19 mouse cellular contexts compared by ENCODE assay signal in genomic region chr5:128677861-128678260, GRCm38 (mm10). TPM values are rescaled to one million over a fixed set of nuclear protein-coding genes. Genes with fewer than 3 reads are reported as not detected.
"Had no signal": no experiment of that assay in that cellular context is flagged by ENCODE, and none has a peak within 500 bp of the region (broad histone marks: within the 10 kb centered on the region; RNA-seq: fewer than 3 reads in every experiment).

No protein-coding gene starts in this region.

- H3K27ac ChIP-seq: hindbrain, postnatal 0 days; kidney, postnatal 0 days; layer of hippocampus, adult 2 months; limb, embryonic 12.5 days; liver, embryonic 13.5 days; neural tube, embryonic 15.5 days had no signal

- H3K4me3 ChIP-seq: layer of hippocampus, adult 2 months; limb, embryonic 12.5 days; liver, embryonic 13.5 days; myocyte; neural tube, embryonic 15.5 days had no signal

- H3K9me3 ChIP-seq: liver, embryonic 13.5 days; neural tube, embryonic 15.5 days had no signal

- H3K4me1 ChIP-seq: limb, embryonic 12.5 days; liver, embryonic 13.5 days; neural tube, embryonic 15.5 days had no signal

- H3K27me3 ChIP-seq: limb, embryonic 12.5 days; liver, embryonic 13.5 days; neural tube, embryonic 15.5 days had no signal

- H3K9ac ChIP-seq: limb, embryonic 12.5 days; liver, embryonic 13.5 days; liver, postnatal 0 days; neural tube, embryonic 15.5 days had no signal

- ATAC-seq: hindbrain, postnatal 0 days; liver, postnatal 0 days had no signal

- H3K4me2 ChIP-seq: limb, embryonic 12.5 days; liver, embryonic 13.5 days; neural tube, embryonic 15.5 days had no signal

- H3K36me3 ChIP-seq: limb, embryonic 12.5 days; liver, embryonic 13.5 days; neural tube, embryonic 15.5 days had no signal

- DNase-seq: kidney, adult 11 months; kidney, adult 9 months; kidney, postnatal 36 days; liver; liver, embryonic 13.5 days; liver, postnatal 0 days; midbrain, embryonic 14.5 days; right cerebral cortex, adult 18-20 months; spleen, adult 18-20 months; thymus, adult 2 months; thymus, postnatal 25 days had no signal

RNA-seq across cellular contexts. Expression of gene Piwil1, which starts 24.5 kb away (rescaled TPM):
- total RNA-seq: megakaryocyte progenitor cell, adult 5-6 weeks had no signal
- polyA plus RNA-seq: kidney, postnatal 0 days; limb, embryonic 12.5 days; liver, embryonic 13.5 days; liver, postnatal 0 days; myocyte; neural tube, embryonic 11.5 days had no signal
